Mouse (Mus musculus): ENCODE measurements around the gene Zfp367. TPM values are rescaled to one million over a fixed set of nuclear protein-coding genes. Genes with fewer than 3 reads are reported as not detected.

Zfp367 gene
- polyA plus RNA-seq, 1 experiment from 2014 or later = 12.8 TPM

DNA sequence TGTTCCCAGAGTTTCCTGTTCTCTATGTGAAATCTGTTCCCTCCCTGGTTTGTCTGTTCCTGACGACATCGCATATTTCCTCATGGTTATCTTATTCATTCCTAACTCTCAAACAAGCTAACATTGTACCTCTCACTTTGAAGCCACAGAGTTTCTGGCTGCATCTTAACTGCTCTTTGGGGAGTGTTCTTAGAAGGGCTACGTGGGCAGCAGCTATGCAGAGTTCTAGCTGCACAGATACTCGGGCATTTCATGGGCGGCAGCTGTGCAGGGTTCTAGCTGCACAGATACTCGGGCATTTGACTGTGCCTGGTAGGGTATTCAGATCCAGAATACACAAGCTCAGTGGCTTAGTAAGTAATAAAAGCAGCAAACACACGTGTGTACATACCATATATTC lies 64.9 kb downstream of the Zfp367 start:
- no peak for ATAC-seq
- no peak overlapping the region for H3K9ac ChIP-seq (ENCODE audit: low read depth, low read length)
- 77% methylated on average over 7 of the region's 7 CpGs for WGBS

DNA sequence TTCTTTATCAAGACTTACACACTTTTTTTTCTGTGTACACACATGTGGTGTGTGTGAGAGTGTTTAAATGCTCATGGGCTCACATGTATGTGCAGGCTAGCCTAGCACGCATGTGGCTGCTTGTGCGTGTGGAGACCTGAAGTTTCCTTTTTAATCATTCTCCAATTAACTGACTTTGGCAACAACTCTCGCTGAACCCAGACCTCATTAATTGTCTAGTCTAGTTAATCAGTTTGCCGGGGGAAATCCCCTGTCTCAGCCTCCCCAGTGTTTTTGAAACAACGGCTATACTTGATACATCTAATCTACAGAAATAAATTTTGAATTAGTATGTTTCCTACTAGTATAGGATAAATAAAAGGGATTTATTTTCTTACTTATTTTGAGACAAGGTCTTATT lies 67.0 kb downstream of the Zfp367 start:
- H3K9ac ChIP-seq (ENCODE audit: low read depth, low read length) = no peak overlapping the region
- H3K27me3 ChIP-seq (replicated peaks; ENCODE audit: control insufficient read depth, insufficient read depth, low read length) = no peaks in the 10 kb centered on the region
- ATAC-seq = no peak
- H3K27ac ChIP-seq (ENCODE audit: low read length) = no peak overlapping the region
- H3K4me1 ChIP-seq (ENCODE audit: control insufficient read depth, insufficient read depth, low read length) = no peaks in the 10 kb centered on the region
- no peaks in the 10 kb centered on the region for H3K9me3 ChIP-seq (ENCODE audit: control insufficient read depth, low read length)
- H3K36me3 ChIP-seq (ENCODE audit: control insufficient read depth, insufficient read depth, low read length) = no peaks in the 10 kb centered on the region
- WGBS = 88% methylated on average over 5 of the region's 5 CpGs
- H3K4me3 ChIP-seq (ENCODE audit: low read length) = no peak overlapping the region
- H3K4me2 ChIP-seq (ENCODE audit: low read depth, low read length) = no peak overlapping the region

More for the DNA sequence above, 64.9 kb downstream of the Zfp367 start:
- H3K27me3 ChIP-seq (replicated peaks; ENCODE audit: control insufficient read depth, insufficient read depth, low read length) = no peaks in the 10 kb centered on the region
- H3K27ac ChIP-seq (ENCODE audit: low read length) = no peak overlapping the region
- H3K4me2 ChIP-seq (ENCODE audit: low read depth, low read length) = no peak overlapping the region
- H3K4me1 ChIP-seq (ENCODE audit: control insufficient read depth, insufficient read depth, low read length) = no peaks in the 10 kb centered on the region; the same call in 1 of the 2 replicates
- no peaks in the 10 kb centered on the region for H3K9me3 ChIP-seq (ENCODE audit: control insufficient read depth, low read length)
- H3K36me3 ChIP-seq (ENCODE audit: control insufficient read depth, insufficient read depth, low read length) = no peaks in the 10 kb centered on the region
- H3K4me3 ChIP-seq (ENCODE audit: low read length) = no peak overlapping the region

GRCm38 (mm10) chr13:64083331-64083730 lies 69.7 kb downstream of the Zfp367 start:
- H3K36me3 ChIP-seq (ENCODE audit: control insufficient read depth, insufficient read depth, low read length) = no peaks in the 10 kb centered on the region
- H3K9ac ChIP-seq (ENCODE audit: low read depth, low read length) = no peak overlapping the region
- H3K4me3 ChIP-seq (ENCODE audit: low read length) = no peak overlapping the region
- WGBS = 83% methylated on average over 3 of the region's 3 CpGs
- no peaks in the 10 kb centered on the region for H3K9me3 ChIP-seq (ENCODE audit: control insufficient read depth, low read length)
- no peak overlapping the region for H3K4me2 ChIP-seq (ENCODE audit: low read depth, low read length)
- H3K4me1 ChIP-seq (ENCODE audit: control insufficient read depth, insufficient read depth, low read length) = no peaks in the 10 kb centered on the region
- H3K27me3 ChIP-seq (replicated peaks; ENCODE audit: control insufficient read depth, insufficient read depth, low read length) = no peaks in the 10 kb centered on the region
- no peak overlapping the region for H3K27ac ChIP-seq (ENCODE audit: low read length)
- no peak for ATAC-seq

Other genes starting within 250 kb of the Zfp367 start
- not detected in 2 replicates for gene Hsd17b3, start 64.0 kb downstream of the Zfp367 start, polyA plus RNA-seq (2015; fragmentation: Nextera tagmentation; extraction: Ambion mirVana)
- 5.5 and 6.8 TPM in 2 replicates for gene Slc35d2, start 23.8 kb downstream of the Zfp367 start, polyA plus RNA-seq (2015; fragmentation: Nextera tagmentation; extraction: Ambion mirVana)
- gene Habp4, start 8.6 kb upstream of the Zfp367 start, polyA plus RNA-seq (2015; fragmentation: Nextera tagmentation; extraction: Ambion mirVana) = 11.9 TPM in 2 replicates
- gene Cdc14b, start 122.1 kb upstream of the Zfp367 start, polyA plus RNA-seq (2015; fragmentation: Nextera tagmentation; extraction: Ambion mirVana) = 22.5 and 27.1 TPM in 2 replicates
- 35.4 and 37.3 TPM in 2 replicates for gene Aaed1, start 159.5 kb upstream of the Zfp367 start, polyA plus RNA-seq (2015; fragmentation: Nextera tagmentation; extraction: Ambion mirVana)
- gene Ctsl, start 217.7 kb upstream of the Zfp367 start, polyA plus RNA-seq (2015; fragmentation: Nextera tagmentation; extraction: Ambion mirVana) = 235 and 256 TPM in 2 replicates

Measured in intestine, embryonic 16.5 days (tissue).